Mouse (Mus musculus) urinary bladder, postnatal 10 days (tissue): ENCODE results near the gene Mettl14.

Source experiments
- DNase-seq: peaks from one replicate; pipeline ENCODE4 v3.0.0; 2022; ENCODE audit warnings: low spot score

Mettl14 gene

DNA sequence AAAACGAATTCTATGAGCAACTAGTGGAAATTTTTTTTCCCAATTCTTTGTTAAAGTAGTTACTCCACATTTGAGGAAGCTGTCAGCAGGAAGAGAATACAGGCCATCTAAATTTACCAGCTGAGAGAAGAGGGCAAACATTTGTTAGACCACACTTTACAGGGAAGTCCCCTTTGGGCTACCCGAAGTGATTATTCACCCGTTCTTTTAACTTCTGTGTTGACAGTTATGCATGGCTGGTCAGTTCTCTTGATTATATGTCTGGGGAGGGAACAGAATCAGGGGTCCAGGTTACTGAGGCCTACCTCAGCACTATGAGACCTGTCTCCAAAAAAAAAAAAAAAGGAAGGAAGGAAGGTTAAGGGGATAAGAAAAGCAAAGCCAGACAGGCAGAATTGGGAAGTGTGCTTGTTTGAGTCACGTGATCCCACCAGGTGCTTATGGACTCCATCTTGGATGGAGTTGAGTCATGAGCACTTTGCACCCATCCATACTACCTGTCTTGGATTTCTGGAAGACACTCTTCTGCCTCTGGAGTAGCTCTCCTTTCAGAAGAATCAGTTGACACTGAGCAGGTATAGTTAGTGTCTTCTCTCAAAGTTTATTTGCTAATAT lies 29.4 kb downstream of the Mettl14 start:
- no peak for DNase-seq

DNA sequence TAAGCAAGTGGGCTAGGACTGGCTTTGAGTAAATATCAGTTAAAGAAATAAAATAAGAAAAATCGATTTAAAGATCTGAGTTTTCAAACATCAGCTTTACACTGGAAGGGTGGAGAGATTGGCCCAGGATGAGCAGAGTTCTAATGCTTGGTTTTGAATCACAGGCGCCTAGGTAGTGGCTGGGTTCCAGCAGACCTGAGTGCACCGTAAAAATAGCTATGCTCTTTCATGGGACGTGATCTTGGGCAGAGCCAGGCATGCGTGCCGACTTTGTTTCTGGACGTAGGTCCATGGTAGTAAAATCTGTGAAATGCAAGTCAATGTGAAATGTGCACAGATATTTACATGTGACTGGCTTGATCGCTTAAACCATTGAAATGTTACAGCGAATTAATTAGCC lies 31.5 kb downstream of the Mettl14 start:
- DNase-seq, result no peak

DNA sequence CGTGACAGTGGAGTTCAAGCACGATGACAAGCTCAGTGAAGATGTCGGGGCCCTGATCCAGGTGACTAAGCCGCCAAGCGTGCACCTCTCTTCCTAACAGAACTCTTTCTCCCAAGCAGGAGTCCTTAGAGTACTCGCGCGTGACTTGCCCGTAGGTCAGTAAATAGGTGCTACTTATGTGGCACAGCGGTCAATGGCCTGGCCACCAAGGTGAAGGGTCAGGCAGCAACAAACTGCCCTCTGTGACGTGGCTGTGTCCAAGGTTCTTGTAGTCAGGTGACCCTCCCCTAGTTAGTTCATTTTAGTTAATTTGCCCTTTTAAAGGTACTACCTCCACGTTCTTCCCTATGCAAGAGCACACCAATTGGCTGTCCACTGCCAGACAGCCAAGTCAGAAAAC lies 32.2 kb downstream of the Mettl14 start:
- no peak for DNase-seq

DNA sequence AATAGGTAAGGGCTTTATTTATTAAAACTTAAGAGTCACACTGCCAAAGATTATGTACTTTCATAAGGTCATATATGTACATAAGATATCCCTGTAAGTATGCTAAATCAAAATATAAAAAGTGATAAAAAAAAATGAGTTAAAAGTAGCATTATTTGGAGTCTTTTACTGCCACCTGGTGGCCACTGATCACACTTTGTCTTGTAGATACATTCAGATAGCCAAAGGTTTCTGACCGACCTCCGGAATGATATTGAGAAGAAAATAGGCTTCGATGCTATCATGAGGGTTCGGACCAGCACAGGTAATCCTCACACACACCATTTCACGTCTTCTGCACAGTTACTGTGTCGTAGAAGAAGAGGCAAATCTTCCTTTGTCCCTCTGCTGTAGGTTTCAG lies 32.7 kb downstream of the Mettl14 start:
- DNase-seq, result no peak

DNA sequence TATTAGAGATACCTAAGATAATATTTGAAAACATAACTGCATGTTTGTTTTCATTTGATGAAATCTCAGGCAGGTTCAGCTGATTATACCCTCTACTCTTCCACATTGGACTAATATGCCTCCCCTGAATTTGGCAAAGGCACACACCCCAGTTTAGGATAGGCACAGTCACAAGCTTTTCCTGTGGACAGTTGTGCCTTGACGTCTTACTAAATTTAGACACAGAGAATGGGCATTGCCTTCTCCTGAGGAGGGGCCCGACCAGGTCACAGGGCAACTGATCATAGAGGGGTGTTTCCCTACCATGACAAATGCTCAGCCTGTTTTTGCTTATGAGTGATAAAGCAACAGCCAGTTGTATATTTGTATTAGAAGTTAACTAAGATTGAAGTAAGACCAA lies 34.4 kb downstream of the Mettl14 start:
- DNase-seq, result no peak

DNA sequence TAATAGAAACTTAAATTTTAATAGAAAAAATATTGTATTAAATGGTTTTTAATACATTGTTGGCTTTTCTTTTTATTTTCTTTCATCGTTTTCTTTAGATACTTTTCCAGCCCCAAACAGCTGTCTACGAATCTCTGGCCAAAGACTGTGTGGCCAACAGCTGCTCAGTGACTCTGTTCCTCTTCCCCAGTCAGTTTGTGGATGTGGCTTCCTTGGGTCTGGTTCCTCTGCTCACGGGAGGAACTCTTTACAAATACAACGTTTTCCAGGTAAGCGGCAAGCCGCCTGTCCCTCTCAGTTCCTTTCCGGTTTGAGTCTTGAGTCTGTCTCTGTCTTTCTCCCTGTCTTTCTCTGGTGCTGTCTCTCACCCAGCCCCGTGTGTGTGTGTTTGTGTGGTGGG lies 35.3 kb downstream of the Mettl14 start:
- no peak for DNase-seq

DNA sequence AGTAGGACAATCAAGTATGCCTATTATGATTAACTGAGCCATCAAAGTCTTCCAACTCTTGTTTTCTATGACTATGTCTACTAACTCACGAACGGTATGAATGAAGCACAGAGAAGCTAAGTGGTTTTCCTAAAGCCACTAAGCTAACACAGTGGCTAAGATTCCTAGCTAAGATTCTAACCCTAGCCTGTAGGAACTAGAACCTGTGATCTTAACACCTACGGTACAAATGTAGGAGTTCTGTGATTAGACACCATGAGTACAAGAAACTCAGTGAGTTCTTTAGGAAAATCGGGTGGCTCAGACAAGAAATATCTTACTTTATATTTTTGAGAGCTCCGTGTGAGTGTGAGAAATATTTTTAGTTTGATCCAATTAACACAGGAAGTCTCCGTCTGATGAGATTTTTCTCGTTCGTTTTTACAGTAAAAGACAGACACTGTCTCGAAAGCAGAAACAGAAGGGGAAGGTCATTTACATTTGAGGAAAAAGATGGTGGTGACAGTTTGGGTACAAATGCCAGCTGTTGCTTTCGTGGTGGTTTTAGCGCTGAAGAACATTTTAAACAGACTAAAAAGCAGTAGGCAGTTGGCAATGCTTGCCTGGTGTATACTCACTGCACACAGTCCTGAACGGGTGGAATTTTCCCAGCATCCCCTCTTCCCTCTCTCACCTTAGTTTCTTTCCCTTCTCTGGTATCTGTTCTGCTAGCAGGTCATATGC lies 37.7 kb downstream of the Mettl14 start:
- DNase-seq, result no peak

DNA sequence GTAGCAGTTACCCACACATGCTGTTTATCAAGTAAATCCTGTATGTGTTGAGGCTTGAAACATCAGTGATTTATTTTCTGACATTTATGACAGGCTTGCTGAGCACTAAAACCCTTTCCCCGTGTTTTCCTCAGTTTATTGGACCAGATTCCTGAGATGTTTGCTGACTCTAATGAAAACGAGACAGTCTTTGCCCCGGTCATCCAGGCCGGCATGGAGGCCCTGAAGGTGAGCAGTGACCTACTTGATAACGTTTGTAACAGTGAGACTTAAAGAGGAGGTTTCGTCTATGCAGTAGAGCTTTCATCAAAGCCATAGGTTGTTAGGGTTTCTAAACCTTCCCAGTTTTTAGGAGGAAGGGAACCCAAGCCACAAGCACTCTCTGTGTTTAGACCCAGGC lies 42.2 kb downstream of the Mettl14 start:
- no peak for DNase-seq

DNA sequence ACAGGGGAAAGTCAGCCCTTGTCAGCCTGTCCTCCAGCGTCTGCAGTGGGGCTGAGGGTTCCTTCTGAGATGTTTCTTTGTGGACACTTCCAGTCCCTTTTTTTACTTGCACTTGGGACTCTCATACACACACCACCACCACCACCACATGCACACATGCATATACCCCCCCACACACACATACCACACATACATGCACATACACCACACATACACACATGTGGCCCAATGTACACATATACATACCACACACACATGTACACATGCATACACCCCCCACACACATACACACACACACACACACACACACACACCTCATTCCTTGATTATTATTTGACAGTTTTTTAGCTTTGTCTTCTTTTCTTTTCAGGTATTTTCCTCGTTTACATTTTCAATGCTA lies 44.9 kb downstream of the Mettl14 start:
- no peak for DNase-seq

DNA sequence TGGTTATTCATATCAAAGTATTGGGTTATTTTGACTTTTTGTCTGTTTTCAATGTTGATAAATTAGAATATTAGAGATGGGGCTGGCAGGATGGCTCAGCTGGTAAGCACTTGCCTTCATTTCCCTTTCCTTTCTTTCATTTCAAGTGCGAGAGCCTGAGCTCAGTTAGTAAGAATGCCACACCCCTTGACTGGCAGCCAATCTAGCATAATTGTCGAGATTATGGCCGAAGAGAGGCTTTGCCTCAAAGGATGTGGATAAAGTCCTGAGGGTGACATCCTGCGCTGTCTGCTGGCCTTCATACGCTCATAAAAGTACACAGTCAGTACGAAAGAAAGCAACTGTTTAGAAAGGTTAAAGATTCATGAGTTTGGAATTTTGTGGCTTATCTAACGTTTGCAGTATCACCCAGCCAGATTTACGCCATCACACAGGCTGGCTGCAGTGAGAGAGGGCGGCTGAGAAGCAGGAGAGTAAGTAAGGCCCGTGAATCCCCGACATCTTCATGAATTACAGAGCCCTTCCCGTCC lies 47.2 kb downstream of the Mettl14 start:
- no peak for DNase-seq

DNA sequence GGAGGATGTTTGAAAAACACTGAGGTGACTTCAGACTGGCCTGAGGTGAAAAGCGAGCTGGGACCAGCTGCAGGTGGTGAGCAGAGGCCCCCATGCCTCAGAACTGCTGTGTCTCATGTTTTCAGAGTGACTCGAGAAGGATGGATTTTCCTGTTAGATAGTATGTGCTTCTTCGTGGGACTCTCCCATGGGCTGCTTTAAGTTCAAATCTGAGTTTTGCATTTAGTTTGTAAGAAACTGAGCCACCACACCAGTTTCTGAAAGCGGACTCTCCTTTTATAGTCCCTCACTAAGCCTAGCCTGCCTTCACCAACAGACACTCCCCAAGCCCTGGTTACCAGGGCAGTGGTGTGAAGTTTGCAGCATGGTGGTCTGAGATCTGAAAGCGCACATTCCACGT lies 48.1 kb downstream of the Mettl14 start:
- no peak for DNase-seq

DNA sequence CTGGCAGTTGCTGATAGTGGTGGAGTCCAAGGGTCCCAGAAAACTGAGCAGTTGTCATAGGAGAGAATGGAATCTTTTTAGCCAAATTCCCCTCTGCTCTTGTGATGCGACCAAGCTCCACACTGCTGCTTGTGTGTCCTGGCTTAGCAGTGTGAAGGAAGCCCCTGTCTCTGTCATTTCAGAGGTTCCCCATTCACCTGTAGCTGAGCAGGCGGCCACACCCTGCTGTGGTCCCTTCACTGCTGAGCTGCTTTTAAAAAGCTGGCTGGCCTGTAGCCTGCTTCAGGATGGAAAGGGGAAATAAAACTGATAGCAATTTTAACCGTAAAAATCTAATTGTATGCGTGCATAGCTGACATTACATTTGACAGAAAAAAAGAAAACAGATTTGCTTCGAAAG lies 49.0 kb downstream of the Mettl14 start:
- DNase-seq, result no peak

DNA sequence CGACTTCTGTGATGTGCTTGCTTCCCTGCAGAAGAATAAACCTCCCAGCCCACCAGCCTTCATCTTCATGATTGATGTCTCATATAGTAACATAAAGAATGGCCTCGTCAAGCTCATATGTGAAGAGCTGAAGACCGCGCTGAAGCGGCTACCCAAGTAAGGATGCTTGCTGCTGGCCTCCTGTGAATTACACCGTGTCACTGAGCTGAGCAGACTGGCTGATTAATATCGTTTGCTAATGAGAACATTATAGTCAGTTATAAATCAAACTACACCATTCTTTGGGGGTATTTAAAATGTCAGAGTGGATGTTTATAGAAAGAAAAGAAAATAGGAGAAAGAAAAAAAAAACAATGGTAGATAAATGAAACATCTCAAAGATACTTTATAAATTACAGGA lies 49.5 kb downstream of the Mettl14 start:
- DNase-seq, result no peak

DNA sequence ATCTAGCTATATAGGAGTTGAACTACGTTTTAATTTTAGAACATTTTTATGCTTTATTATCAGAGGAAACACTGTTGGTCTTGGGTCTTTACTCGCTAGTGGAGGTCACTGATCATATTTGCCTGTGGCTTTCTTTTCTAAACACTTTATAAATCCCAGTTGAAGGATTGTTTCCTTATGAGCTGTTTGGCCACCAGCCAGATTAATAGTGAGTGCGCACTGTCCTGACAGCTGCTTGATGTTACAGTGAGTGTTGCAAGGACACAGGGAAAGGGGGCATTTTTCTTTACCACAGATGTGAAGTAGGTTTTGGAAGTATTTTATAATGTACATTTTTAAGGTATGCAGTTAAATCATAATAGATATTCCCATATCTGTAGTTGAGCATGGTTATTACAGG lies 50.4 kb downstream of the Mettl14 start:
- no peak for DNase-seq

DNA sequence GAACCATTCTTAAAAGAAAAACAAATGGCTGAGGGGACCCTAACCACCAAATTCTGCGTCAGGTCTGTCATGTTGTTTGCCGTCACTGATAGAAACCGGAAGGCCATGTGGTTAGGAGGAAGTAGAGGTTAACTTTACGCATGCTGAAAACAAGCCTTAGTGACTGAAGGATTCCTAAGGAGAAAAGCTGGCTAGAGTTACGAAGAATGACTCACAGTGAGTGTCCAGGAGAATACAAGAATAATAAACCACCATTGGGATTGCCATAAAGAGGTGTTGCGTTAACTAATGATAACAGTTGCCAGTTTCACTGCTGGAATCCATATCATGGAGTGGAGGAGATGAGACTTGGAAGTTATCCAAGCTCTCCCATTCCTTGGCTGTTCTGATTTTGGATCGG lies 51.0 kb downstream of the Mettl14 start:
- no peak for DNase-seq

DNA sequence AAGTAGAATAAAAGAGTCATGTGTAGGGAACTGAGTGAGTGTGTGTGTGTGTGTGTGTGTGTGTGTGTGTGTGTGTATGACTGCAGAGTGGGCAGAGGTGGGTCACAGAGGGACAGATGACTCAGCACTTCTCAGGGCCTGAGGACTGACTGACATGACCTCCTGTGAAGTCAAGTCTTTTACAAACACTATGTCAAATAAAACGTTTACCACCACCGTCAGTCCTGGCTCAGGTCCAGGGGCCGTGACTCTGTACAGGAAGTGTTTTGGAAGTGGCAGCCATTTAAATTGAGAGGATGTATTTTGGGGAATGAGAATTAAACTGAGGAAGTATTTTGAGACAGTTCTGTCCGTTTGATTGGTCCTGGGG lies 52.9 kb downstream of the Mettl14 start:
- DNase-seq, result no peak

DNA sequence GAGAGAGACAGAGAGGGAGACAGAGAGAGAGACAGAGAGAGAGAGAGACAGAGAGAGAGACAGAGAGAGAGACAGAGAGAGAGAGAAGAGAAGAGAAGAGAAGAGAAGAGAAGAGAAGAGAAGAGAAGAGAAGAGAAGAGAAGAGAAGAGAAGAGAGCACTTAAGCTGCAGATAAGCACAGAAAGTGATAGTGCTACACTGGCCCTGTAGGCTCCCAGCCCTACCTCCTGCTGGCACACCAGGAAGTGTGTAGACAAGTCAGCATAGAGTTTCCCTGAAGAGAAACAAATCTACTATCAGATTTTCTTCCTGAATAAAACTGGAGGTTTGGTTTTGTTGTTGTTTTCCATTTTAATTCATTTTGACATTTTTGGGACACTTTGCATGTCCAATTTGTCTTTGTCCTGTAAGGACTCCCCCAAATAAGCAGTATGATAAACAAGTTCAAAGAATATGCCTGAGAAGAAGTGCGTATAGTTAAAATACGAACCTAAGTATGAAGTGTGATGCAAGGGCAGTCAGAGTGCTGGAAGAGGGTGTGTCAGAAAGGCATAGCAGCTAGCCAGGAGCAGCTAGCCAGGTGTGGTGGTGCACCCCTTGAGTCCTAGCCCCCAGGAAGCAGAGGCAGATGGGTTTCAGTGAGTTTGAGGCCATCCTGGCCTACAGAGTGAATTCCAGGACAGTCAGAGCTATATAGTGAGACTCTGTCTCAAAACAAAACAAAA lies 53.4 kb downstream of the Mettl14 start:
- DNase-seq, result no peak

DNA sequence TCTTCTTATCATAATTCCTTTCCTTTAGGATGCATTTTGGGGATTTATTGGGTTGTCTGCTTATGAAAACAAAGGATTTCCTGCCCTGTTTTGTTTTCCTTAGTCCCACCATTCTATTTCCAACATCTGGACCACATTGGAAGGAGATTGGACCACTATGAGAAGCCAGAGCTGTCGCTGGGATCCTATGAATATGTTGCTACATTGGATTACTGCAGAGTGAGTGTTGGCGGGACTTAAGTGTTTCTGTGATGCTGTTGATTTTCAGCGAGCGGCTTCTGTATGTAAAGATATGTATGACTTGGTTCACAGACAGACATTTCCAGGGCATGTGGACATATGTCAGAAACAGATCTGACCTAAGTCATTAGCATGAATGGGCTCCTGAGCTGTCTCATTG lies 55.7 kb downstream of the Mettl14 start:
- no peak for DNase-seq

DNA sequence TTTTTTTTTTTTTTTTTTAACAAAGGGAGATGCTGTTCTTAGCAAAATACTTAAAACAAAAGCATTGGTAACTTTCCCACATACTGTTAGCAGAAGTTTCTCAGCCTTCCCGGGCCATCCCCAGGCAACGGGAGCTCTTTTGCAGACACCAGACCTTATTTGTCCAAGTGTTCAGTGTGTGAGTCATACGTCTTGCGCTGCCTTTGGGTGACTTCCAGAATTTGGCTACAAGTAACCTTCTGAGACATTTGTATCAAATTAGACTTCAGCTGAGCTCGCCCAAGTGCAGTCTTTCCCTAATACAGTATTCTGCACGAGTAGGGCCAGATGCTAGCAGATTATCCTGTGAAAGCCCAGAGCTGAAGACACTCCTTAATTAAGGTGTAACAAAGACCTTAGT lies 56.7 kb downstream of the Mettl14 start:
- no peak for DNase-seq

DNA sequence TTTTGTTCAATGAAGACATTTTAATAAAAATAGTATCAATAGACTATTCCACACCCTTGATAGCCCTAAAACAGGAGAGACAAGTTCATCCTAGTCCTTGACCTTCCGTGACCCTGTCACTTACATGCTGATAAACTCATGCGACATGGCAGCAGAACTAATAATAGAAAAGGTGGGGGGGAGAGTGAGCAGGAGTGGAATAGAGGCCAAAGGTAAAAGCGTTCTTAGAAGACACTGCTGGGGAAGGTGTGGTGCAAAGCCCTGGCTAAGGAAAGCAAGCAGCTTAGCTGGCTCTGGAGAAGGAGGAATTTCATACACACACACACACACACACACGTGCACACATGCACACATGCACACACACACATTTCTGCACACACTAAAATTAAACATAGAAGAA lies 61.6 kb downstream of the Mettl14 start:
- DNase-seq, result no peak

DNA sequence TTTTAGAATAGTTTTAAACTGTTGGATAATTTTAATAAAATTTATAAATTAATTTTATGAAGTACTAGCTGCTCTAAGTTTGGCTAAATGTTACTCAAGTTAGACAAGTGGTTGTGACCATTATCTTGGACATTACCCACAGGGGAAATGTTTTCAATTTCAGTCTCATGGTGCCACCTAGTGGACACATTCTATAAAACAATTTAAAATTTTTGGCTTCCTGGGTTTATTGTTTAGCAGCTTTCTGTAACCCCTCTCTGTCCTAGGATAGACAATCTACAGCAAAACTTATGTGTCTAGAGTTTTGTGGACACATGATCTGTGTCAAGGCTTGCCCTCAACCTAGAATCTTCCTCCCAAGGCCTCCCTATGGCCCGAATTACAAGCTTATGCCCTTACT lies 63.8 kb downstream of the Mettl14 start:
- DNase-seq, result no peak

DNA sequence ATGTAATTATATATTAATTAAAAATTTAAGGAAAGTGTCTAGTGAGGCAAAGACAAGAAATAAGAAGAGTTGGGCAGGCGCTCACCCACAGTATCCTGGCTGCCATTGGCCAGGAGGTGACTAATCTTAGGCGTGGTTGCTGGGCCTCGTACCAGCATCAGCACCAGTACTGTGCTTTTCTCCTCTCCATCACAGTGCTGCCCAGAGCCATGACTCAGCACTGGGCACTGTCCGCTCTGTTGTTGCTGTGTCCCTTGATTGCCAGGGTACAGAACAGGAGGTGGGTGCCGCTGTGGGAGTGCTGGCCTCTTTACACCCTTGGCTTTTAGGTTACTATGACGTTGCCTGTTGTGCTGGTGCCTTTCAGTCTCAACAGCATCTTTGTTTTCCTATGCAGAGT lies 64.3 kb downstream of the Mettl14 start:
- DNase-seq, result no peak

DNA sequence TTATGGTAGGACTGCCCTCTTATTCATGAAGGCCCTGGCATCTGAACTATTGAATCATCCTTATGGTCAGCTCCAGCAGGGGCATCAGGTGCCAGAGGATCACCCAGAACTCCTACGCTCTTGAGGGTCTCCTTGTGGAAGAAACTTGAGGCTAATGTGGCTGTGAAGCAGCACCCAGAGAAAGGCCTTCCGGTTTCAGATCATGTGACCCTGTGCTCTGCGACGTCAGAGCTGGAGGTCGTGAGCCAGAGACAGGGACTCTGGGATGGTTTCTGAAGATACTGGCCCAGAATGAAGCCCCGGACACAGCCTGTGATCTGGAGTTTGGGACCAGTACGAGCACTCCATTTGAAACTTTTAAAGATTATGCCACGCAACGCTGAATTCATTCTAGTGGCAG lies 65.6 kb downstream of the Mettl14 start:
- DNase-seq, result no peak
